Mouse (Mus musculus) T-helper 2 cell (primary cell): Measurements from ENCODE around the gene Marcksl1.
"Not testable (repeated sequence)": the region's sequence is repeated elsewhere in the genome, so short reads cannot be mapped to it uniquely, and the experiment has no call there.

Experiments used
- in situ Hi-C: fragments of 300-600 bp; cut with MboI, MseI; formaldehyde crosslinking; loops from one replicate; pipeline ENCODE4 v1.15.1; 2025; ENCODE audit warnings: high pct_unique_total_duplicates

The Marcksl1 gene

DNA sequence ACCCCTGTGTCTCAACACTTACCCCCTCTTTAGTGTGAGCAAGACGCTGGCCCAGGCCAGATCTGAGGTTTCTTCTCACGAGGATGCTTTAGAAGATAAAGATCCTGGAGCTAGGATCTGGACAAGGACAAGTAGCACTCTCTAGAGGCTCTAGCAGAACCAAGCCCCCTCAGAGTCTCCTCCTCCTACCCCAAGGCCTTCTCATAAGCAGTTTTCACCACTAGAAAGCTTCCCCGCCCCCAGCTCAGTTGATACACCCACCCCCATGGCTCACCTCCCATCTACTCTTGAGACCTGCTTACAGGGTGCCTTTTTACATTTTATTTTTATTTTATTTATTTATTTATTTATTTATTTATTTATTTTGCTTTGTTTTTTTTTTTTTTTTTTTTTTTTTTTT, 3.7 kb upstream of the Marcksl1 start:
- in situ Hi-C loops: no loop called here

DNA sequence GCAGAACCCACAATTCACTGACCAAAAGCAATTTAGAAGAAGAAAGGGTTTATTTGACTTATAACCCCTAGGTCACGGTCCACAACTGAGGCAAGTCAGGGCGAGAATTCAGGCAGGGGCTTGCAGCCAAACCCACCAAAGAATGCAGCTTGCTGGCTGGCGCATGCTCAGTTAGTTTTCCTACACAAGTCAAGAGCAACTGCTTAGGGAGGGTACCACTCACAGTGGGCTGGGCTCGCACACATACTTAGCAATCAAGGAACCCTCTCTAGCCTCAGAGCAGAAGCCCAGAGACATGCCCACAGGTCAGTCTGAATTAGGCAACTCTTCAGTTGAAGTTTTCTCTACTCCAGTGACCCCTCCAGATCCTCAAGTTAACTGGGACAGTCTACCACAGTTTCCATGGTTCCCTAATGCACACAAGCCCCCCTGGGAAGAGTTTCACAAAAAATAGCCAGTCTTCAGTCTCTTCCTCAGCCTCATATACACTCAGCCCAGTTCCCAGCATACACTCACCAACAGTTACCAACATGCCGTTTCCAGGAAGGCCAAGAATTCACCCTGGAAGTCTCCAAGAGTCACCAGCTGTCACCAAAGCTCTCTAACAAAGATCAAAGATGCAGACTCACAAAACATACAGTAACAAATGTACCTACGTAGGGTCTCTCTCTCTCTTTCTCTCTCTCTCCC, 2.5 kb upstream of the Marcksl1 start:
- in situ Hi-C loops: no loop called here

DNA sequence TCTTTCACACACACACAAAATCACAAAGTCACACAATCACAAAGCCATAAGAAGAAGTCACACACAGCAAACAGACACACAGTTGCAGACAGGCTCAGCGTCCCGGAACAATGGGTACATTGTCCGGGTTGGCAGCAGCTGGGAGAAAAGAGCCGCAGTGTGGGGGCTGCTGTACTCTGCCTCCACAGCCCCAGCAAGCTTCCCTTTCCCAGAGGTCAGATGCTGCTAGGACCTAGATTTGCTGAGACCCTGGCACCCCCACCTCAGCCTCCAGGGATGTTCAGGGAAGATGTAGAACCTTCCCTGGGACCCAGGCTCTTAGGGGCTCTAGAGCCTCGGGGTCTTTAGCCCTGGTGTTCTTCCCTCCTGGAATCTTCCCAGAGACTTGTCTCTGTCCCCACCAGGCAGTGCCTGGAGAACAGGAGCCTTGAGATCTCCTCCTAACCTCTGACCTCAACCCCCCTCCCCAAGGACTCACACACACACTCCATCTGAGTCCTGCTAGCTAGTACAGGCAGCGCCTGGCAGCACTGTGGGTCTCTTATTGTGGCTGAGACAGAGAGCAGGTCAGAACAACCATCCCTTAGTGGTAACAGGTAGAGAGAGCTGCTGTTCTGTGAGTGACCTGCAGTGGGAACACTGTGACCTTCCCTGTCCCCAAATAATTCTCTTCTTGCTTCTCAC, 1.8 kb upstream of the Marcksl1 start:
- in situ Hi-C loops: no loop called here

DNA sequence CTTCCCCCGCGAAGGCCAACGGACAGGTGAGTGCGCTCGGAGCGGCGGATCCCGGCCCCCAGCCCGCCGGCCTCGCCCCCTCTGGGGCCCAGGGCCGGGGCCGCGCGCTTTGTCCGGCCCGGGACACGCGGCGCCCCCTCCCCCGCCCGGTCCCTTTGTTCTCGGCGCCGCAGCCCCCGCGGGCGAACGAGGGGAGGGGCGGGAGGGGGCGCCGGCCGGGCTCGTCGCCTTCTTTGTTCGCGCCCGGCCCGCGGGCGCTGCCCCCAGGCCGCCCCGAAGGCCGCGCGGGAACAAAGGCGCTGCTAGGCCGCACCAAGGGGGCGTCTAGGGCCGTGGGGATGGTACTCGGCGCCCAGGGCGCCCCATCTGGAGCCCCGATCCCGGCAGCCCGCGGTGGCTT, 510 bp downstream of the Marcksl1 start:
- in situ Hi-C loops: no loop called here

DNA sequence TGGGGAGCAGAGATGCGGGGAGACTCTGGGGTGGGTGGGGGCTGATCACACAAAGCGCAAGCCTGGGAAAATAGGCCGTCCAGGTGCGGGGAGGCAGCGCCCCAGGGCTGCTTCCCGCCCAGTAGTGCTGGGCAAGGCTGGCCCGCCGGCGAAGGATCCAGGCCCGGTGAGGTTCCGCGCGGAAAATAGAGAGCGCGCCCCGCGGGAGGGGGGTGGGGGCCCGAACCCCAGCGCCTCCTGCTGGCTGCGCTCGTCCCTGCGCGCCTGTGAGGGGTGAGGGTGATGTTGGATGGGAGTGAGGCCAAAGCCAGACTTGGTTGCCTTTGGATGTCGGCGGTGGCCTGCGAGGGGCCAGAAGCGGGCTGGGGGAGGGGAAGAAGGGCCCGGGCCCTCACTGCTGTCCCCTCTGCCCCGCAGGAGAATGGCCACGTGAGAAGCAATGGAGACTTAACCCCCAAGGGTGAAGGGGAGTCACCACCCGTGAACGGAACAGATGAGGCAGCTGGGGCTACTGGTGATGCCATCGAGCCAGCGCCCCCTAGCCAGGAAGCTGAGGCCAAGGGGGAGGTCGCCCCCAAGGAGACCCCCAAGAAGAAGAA, 1.0 kb downstream of the Marcksl1 start:
- in situ Hi-C loops: no loop called here

DNA sequence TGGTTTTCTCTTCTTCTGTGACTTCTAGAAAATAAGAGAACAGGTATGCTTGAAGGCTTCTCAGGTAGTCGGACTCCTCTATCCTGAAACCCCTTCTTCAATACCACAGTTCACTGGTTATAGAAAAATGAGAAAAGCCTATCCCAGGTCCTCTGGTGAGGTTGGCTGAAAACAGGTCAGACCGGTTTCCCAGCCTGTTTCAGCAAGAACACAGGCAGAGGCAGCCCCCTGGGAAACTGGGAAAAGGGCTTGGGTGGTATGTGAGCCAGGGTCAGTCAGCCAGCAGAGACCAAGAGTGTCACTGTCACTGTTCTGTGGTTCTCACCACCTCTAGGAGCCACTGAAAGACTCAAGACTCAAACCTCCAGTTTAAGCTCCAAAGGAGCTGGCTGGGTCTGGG, 3.5 kb downstream of the Marcksl1 start:
- in situ Hi-C loops: no loop called here

DNA sequence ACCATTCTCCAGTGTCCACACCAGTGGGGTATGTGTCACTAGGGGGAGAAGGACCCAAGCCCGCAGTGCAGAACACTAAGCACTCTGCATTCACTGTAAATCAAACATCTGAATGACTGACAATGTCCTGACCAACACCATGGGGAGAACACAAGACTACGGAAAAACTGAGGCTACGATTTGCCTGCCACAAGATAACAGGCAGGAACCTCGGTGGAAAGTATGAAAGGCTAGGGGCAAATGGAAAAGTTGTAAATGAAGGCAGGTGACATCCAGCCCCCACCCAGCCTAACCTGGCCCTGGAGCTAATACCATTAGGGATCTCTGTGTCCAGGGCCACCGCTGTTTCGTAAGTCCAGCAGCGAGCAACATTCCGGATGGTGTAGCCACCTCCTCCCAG, 5.1 kb downstream of the Marcksl1 start:
- in situ Hi-C loops: no loop called here

DNA sequence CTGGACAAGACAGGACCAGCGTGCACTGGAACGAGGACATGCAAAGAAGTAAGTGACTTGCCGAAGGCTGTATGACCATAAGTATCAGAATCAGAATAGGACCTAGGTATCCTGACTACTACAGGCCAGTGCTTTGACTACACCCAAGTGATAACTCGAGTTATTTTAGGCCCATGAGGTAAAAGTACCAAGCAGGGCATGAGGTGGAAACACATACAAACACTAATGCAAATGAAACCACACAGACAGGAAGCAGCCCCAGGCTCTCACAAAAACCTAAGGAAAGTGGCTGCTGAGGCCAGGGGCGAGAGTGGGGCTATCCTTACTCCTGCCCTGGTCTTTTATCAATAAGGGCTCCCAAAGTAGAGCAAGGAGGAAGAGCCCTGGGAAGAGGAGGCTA, 12.0 kb downstream of the Marcksl1 start:
- in situ Hi-C loops: no loop called here

DNA sequence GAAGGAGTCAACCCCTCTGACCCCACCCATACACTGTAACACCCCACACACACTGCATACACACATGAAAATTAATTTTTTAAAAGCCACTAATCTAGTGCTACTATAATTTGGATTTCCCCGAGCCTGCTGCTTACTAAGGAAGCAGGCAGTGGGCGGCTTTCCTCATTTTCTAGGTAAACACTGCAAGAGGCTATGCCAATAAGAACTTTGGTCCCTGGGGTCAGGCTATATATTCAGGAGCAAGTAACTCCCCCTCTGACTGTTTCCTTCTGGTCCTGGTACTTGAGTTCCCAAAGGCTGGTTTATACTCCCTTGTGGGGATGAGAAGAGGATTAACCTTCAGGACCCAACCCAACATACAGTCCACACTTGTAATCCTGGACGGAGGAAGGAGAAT, 12.5 kb downstream of the Marcksl1 start:
- in situ Hi-C loops: no loop called here

DNA sequence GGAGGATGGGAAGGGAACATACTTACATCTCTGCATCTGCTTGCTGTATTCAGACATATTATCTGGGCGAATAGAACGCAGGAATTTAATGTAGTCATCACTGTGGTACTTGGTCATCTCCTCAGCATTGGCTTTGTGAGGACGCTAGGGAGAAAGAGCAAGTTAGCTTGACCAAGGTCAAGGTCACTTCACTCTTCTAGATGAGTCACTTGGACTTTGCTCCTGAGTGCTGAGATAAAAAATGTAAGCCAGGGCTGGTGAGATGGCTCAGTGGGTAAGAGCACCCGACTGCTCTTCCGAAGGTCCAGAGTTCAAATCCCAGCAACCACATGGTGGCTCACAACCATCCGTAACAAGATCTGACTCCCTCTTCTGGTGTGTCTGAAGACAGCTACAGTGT, 15.5 kb downstream of the Marcksl1 start:
- in situ Hi-C loops: not testable (repeated sequence)

DNA sequence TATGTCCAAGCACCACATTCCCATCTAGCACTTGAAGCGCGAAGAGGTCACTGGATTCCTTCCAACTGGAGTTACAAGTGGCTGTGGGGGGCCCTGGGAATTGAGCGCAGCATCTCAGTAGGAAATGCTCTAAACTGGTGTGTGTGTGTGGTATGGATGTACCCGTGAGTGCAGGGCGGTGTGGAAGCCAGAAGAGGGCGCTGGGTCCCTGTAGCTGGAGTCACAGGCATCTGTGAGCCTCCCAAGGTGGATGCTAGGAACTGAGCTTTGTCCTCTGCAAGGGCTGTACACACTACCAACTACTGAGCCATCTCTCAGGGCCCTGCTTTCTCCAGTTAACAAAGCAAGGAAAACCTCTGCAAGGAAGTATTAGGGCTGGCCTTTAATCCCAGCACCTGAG, 26.6 kb downstream of the Marcksl1 start:
- in situ Hi-C loops: no loop called here

DNA sequence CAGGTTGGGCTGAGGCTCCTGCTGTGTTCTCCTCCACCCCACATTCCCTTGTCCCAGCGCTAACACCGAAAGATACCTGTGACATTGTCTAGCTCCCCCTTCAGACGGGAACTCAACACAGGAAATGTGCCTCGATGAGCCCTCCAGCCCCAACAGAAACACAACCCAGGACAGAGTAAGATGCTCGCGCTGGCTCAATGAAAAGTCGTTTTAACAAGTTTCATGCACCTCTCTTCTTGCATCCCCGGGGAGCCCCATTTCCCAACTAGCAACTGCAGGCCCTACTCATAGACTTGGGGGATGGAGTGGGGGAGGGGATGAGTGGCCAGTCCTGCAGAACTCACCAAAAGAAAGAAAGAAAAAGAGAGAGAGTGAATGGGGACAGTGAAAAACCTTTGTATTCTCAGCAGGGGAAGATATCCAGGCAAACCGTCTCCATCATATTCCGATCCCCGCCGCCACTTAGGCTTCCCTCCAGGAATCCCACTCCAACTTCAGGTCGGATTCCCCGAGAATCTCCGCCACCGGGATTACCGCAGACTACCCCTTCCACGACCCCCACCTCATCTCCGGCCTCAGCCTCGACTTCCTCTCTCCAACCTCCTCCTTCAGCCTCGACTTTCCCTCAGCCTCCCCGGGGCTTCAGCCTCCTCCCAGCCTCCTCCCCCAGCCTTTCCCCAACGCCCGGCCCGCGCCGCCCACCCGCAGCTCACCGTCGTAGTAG, 28.6 kb downstream of the Marcksl1 start:
- in situ Hi-C loops: no loop called here

DNA sequence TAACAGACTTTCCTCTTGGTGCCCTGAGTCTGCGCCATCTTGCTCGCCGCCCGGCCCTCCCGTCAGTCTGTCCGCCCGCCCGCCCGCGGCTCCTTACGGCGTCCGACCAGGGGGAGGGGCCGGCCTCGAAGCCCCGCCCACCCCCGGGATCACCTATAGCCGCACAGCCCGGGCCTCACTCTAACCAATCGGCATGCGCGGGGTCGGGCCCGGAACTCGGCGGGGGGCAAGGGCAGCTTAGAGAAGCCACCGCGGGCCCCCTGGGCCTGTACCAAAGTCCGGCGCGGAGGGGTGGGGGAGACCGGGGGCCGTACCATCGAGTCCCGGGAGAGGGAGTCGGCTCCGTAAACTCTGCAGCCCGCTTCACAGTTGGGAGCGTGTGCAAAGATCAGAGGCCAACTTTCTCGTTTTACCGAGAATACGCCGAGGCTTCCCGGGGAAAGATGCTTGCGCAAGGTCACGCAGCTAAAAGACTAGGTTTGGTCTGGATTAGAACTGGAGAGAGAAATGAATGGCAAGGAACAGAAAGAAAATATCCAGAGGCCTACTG, 29.3 kb downstream of the Marcksl1 start, which contains the start of gene Hdac1:
Gene Hdac1 (minus strand): TSS at position 122 of the 550 bp plus-strand sequence.
- in situ Hi-C loops: no loop called here

DNA sequence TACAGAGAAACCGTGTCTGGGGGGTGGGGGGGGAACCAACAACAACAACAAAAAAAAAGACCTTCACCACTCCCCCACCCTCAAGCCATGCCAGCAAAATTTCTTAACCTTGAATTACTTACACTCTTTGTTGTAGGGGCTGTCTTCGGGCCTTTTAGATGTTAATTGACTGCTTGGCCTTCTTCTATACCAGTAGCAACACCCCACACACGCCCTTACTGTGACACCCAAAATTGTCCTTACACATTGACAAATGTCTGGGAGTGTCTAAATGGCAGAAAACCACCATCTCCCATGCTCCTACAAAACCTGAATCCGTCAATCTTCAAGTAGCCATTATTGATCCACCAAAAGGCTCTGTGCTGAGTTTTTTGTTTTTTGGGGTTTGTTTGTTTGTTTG, 30.7 kb downstream of the Marcksl1 start:
- in situ Hi-C loops: no loop called here

DNA sequence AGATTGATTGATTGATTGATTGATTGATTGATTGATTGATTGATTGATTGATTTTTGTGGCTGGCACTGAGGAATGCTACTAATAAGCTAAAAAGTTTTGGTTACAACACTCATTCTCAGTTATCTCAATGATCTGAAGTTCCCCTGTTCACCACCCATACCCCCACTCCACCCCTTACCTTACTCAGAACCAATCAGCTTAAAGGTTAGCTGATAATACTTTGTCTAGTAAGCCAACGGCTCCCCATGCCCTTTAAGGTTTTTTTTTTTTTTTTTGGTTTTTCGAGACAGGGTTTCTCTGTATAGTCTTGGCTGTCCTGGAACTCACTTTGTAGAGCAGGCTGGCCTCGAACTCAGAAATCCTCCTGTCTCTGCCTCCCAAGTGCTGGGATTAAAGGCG, 34.2 kb downstream of the Marcksl1 start:
- in situ Hi-C loops: not testable (repeated sequence)

DNA sequence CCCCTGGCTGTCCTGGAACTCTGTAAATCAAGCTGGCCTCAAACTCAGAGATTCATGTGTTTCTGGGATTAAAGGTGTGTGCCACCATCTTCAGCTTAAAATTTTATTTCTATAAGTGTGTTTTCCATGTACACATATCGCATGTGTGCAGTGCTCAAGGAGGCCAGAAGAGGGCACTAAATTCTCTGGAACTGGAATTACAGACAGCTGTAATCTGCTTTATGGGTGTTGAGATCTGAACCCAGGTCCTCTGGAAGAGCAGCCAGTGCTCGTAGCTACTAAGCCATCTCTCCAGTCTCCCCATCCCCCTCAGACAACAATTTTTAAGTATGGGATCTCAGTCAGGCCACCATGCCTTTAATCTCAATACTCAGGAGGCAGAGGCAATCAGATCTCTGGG, 35.9 kb downstream of the Marcksl1 start:
- in situ Hi-C loops: no loop called here

DNA sequence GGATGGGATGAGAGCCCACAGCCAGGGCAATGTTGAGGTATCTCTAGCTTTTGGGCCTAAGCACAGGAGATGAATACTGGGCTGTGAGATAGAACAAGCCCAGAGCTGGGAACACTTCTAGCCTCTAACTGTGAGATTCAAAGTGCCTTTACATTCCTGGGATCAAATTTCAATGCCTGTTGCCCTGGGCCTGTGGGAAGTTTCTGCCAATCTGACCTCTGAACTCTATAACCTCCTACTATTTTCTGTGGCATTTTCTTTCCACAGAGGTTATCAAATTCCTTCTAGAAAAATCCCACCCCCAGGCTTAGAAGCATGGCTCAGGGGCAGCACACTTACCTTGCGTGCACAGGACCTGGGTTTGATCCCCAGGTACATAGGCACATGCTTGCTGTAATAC, 36.9 kb downstream of the Marcksl1 start:
- in situ Hi-C loops: no loop called here

DNA sequence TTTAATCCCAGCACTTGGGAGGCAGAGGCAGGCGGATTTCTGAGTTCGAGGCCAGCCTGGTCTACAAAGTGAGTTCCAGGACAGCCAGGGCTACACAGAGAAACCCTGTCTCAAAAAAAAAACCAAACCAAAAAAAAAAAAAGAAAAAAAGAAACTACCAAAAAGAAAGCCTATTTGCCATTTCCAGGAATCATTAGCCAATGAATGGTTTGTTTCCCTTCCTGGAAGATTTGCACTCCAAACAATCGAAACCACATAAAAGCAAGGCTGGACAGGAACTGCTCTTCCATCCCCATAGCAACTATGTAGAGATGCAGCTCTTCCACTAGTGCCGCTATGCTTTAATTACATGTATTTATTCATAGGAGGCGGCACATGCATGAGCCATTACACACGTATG, 41.1 kb downstream of the Marcksl1 start:
- in situ Hi-C loops: not testable (repeated sequence)

DNA sequence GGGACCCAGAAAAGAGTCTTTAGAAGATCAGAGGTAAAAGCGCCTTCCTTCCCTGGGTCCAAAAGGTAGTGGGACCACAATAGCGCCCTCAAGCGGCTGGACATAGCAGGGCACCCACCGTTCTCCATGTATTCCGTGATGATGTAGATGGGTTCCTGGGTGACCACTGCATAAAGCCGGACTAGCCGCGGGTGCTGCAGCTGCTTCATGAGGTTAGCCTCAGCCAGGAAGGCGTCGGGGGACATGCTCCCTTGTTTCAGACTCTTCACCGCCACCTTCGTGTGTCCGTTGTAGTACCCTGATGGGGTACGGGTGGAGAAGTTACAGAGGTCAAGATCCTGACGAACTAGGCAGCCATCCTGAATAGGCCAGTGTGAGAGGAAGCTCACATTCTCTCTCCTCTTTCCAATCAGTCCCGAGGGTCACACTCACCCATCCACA, 42.1 kb downstream of the Marcksl1 start:
- in situ Hi-C loops: loop anchor here (5.0 kb wide), 1 partner anchor 67 kb away; the partner anchor contains the start of gene Ccdc28b

DNA sequence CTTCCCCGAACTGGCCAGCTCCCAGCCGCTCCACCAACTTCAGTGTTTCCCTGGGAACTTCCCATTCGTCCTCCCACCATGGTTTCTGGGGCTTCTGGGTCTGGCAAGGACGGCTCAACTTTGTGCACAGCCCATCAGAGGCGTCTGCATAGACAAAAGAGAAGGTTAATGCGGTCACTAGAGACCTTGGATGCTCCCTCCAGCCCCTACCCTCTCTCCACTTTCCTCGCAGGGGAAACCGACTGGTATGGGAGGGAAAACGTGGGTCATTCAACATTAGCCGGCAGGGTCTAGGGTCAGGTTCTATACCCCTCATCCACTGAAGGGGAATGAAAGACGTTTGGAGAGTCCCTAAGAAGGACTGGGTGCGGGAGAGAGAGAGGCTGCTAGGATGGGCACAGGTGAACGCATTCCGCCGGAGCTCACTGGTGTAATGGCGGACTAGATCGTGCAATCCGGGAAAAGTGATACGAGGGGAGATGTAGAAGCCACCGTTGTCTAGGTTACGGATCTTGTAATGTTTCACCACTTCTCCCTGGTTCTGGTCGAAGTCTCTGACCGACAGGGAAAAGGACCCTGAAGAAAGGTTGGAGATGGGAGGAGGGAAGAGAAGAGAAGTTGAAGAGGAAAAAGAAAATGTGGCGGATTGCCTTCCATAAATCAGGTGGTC, 42.6 kb downstream of the Marcksl1 start:
- in situ Hi-C loops: loop anchor here (5.0 kb wide), 1 partner anchor 66 kb away; the partner anchor contains the start of gene Ccdc28b

DNA sequence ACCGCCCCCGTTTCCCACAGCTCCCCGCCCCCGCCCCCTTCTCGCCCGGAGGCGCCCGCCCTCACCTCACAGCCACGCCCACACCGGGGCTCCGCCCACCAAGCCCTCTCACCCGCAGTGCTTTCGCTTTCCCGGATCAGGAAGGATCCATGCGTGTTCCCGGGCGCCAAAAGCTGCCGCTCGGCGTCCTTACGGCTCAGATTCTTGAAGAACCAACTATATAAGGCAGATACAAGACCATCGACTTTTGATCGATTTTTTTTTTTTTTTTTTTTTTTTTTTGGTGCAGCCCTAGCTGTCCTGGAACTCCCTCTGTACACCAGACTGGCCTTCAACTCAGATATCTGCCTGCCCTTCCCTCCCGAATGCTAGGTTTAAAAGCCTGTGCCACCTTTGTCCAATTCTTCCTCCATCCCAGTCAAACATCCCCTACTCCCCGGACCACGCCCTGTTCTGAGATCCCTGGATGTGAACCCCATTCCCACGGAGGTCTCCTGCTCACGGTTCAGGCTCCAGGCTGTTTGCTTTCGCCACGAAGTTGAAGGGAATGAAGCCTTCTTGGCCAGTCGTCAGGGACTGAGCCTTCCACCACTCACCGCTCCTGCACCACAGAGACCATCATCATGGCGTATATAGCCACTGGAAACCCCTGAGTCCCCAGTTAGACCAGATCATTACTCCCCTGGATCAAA, 43.3 kb downstream of the Marcksl1 start:
- in situ Hi-C loops: loop anchor here (5.0 kb wide), 1 partner anchor 66 kb away; the partner anchor contains the start of gene Ccdc28b
